Mouse (Mus musculus): Measurements from ENCODE around the gene Il1b.

Gene Il1b

GRCm38 (mm10) chr2:129371039-129371438, at the start of gene Il1b:
Gene Il1b, minus strand, starts transcription at chr2:129371139.
- no peak for DNase-seq

GRCm38 (mm10) chr2:129419361-129419880, 48.5 kb upstream of the Il1b start:
- DNase-seq = no peak

- no peak for DNase-seq
These were observed 43.7 kb upstream of the Il1b start for GRCm38 (mm10) chr2:129414593-129414992.

- DNase-seq = no peak
These were observed 42.5 kb upstream of the Il1b start for GRCm38 (mm10) chr2:129413488-129413887.

- no peak for DNase-seq
These were observed 40.7 kb upstream of the Il1b start for GRCm38 (mm10) chr2:129411651-129412050.

- no peak for DNase-seq
These were observed 39.4 kb upstream of the Il1b start for GRCm38 (mm10) chr2:129410344-129410743.

- DNase-seq = peak; percentile 88
These were observed 37.5 kb upstream of the Il1b start for GRCm38 (mm10) chr2:129408476-129408875.

GRCm38 (mm10) chr2:129407596-129407995, 36.7 kb upstream of the Il1b start:
- no peak for DNase-seq

- no peak for DNase-seq
These were observed 35.6 kb upstream of the Il1b start for GRCm38 (mm10) chr2:129406508-129406907.

GRCm38 (mm10) chr2:129403786-129404185, 32.8 kb upstream of the Il1b start:
- DNase-seq = no peak

GRCm38 (mm10) chr2:129402330-129402729, 31.4 kb upstream of the Il1b start:
- no peak for DNase-seq

- DNase-seq = no peak
These were observed 30.9 kb upstream of the Il1b start for GRCm38 (mm10) chr2:129401803-129402202.

GRCm38 (mm10) chr2:129398176-129398575, 27.2 kb upstream of the Il1b start:
- no peak for DNase-seq

GRCm38 (mm10) chr2:129393524-129393923, 22.6 kb upstream of the Il1b start:
- peak; percentile 13 for DNase-seq

GRCm38 (mm10) chr2:129390161-129390560, 19.2 kb upstream of the Il1b start:
- DNase-seq = no peak

GRCm38 (mm10) chr2:129389323-129389722, 18.4 kb upstream of the Il1b start:
- DNase-seq = no peak

GRCm38 (mm10) chr2:129385331-129385730, 14.4 kb upstream of the Il1b start:
- no peak for DNase-seq

- no peak for DNase-seq
These were observed 13.3 kb upstream of the Il1b start for GRCm38 (mm10) chr2:129384272-129384660.

GRCm38 (mm10) chr2:129383512-129384271, 12.8 kb upstream of the Il1b start:
- no peak for DNase-seq

- no peak for DNase-seq
These were observed 10.0 kb upstream of the Il1b start for GRCm38 (mm10) chr2:129380746-129381474.

- DNase-seq = no peak
These were observed 9.3 kb upstream of the Il1b start for GRCm38 (mm10) chr2:129380211-129380610.

- DNase-seq = no peak
These were observed 2.4 kb upstream of the Il1b start for GRCm38 (mm10) chr2:129373307-129373706.

- no peak for DNase-seq
These were observed 1.3 kb downstream of the Il1b start for GRCm38 (mm10) chr2:129369615-129370014.

GRCm38 (mm10) chr2:129368795-129369194, 2.1 kb downstream of the Il1b start:
- no peak for DNase-seq

Measured in right cerebral cortex, postnatal 14 days (tissue).